Mouse (Mus musculus): ENCODE measurements around the gene AC141477.1. TPM values are rescaled to one million over a fixed set of nuclear protein-coding genes. Genes with fewer than 3 reads are reported as not detected.

AC141477.1 gene
- total and polyA plus RNA-seq, 2 experiments from 2014 or later: not detected

GRCm38 (mm10) chr10:76433925-76434324, 6.3 kb downstream of the AC141477.1 start:
- Histone ChIP-seq H3K4me1 (ENCODE audit: insufficient read depth, low read length) (no peaks in the 10 kb centered on the region), H3K36me3 (ENCODE audit: insufficient read depth, low read length) (peaks cover 57% of the 10 kb centered on the region), H3K27me3 (ENCODE audit: insufficient read depth, low read length) (no peaks in the 10 kb centered on the region), H3K9ac (replicated peaks; ENCODE audit: low read length, poor library complexity, severe bottlenecking) (no peak overlapping the region), H3K4me3 (ENCODE audit: low read depth, low read length) (no peak overlapping the region), H3K9me3 (ENCODE audit: low read length) (no peaks in the 10 kb centered on the region), H3K4me2 (ENCODE audit: low read depth, low read length, poor library complexity, severe bottlenecking) (no peak overlapping the region), H3K27ac (ENCODE audit: low read depth, low read length) (no peak overlapping the region)
- 96% methylated on average over 11 of the region's 11 CpGs for WGBS
- DNase-seq (ENCODE audit: low spot score) (no peak), ATAC-seq (ENCODE audit: low FRiP score) (no peak)
- TF ChIP-seq CTCF (IDR thresholded peaks at IDR 0.05): no peak

DNA sequence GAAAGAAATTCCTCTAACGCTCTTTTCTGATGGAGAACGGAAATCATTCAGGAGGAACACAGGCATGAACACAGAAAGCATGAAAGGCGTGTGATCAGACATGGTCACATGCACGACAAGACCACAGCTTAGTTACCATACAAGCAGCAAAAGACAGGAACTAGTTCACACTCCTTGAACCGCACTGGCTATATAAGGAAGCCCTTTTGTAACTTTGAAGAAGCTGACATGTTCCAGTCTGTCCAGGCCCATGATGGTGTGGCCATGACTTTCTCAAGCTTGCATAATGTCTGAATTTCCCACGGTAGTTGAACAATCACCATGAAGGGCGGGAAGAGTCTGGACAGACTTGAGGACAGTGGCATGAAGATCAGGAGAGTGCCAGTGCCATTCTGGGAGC, 14.6 kb downstream of the AC141477.1 start:
- Histone ChIP-seq H3K9ac (replicated peaks; ENCODE audit: low read length, poor library complexity, severe bottlenecking) (no peak overlapping the region), H3K36me3 (ENCODE audit: insufficient read depth, low read length) (peaks cover 61% of the 10 kb centered on the region), H3K4me3 (ENCODE audit: low read depth, low read length) (no peak overlapping the region), H3K4me1 (ENCODE audit: insufficient read depth, low read length) (no peaks in the 10 kb centered on the region), H3K27me3 (ENCODE audit: insufficient read depth, low read length) (no peaks in the 10 kb centered on the region), H3K27ac (ENCODE audit: low read depth, low read length) (no peak overlapping the region), H3K9me3 (ENCODE audit: low read length) (no peaks in the 10 kb centered on the region), H3K4me2 (ENCODE audit: low read depth, low read length, poor library complexity, severe bottlenecking) (no peak overlapping the region)
- ATAC-seq (ENCODE audit: low FRiP score) (no peak), DNase-seq (ENCODE audit: low spot score) (no peak)
- WGBS: 94% methylated on average over 7 of the region's 7 CpGs
- no peak for TF ChIP-seq CTCF (IDR thresholded peaks at IDR 0.05)

GRCm38 (mm10) chr10:76416811-76417210, 23.4 kb downstream of the AC141477.1 start:
- Histone ChIP-seq H3K4me3 (ENCODE audit: low read depth, low read length) (no peak overlapping the region), H3K27me3 (ENCODE audit: insufficient read depth, low read length) (no peaks in the 10 kb centered on the region), H3K27ac (ENCODE audit: low read depth, low read length) (no peak overlapping the region), H3K9ac (replicated peaks; ENCODE audit: low read length, poor library complexity, severe bottlenecking) (no peak overlapping the region), H3K36me3 (ENCODE audit: insufficient read depth, low read length) (peaks cover 54% of the 10 kb centered on the region), H3K4me1 (ENCODE audit: insufficient read depth, low read length) (no peaks in the 10 kb centered on the region), H3K4me2 (ENCODE audit: low read depth, low read length, poor library complexity, severe bottlenecking) (no peak overlapping the region), H3K9me3 (ENCODE audit: low read length) (no peaks in the 10 kb centered on the region)
- WGBS: 87% methylated on average over 12 of the region's 12 CpGs
- TF ChIP-seq CTCF (IDR thresholded peaks at IDR 0.05): no peak
- DNase-seq (ENCODE audit: low spot score) (no peak), ATAC-seq (ENCODE audit: low FRiP score) (no peak)

DNA sequence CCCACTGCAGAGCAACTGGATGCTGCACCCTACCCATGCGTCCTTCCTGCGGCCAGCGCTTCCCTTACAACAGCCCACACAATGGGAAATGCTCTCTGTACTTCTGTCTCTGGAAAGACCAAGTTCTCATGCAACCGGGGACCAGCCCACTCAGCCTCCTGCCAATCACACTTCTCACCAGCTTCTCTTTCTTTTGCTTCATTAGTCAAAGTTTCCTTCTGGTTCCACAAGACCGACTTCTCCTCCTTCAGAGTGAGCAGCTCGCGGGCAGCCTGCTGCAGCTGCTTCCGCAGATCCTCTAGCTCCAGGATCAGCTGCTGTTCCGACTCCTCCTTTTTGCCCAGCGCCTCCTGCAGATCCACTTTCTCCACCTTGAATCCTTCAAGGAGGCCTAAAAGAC, 31.7 kb downstream of the AC141477.1 start:
- H3K36me3 ChIP-seq (ENCODE audit: insufficient read depth, low read length): peaks cover 59% of the 10 kb centered on the region
- ATAC-seq (ENCODE audit: low FRiP score) (no peak), DNase-seq (ENCODE audit: low spot score) (no peak)
- 81% methylated on average over 10 of the region's 10 CpGs for WGBS
- H3K27me3 ChIP-seq (ENCODE audit: insufficient read depth, low read length): no peaks in the 10 kb centered on the region
- no peak overlapping the region for H3K4me3 ChIP-seq (ENCODE audit: low read depth, low read length)
- no peak overlapping the region for H3K27ac ChIP-seq (ENCODE audit: low read depth, low read length)
- TF ChIP-seq CTCF (IDR thresholded peaks at IDR 0.05): no peak
- H3K4me1 ChIP-seq (ENCODE audit: insufficient read depth, low read length): no peaks in the 10 kb centered on the region
- no peak overlapping the region for H3K9ac ChIP-seq (replicated peaks; ENCODE audit: low read length, poor library complexity, severe bottlenecking)
- no peak overlapping the region for H3K4me2 ChIP-seq (ENCODE audit: low read depth, low read length, poor library complexity, severe bottlenecking)
- H3K9me3 ChIP-seq (ENCODE audit: low read length): no peaks in the 10 kb centered on the region

DNA sequence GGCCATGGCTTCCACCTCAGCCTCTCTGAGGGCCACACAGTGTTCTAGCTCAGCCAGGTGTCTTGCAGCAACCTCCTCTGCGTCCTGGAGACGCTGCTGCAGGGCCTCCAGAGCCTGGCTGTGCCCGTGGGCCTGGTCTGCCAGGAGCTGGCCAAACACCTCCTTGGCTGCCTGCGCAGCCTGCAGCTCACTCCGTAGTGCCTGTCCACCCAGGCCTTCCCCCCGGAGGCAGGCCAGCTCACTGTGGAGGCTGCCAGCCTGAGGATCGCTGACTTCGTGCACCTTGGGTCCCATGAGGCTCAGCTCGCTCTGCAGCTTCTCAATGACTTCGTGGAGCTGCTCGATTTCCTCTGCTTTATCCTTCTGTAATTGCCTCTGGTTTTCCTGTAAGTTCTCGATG, 47.6 kb downstream of the AC141477.1 start:
- Histone ChIP-seq H3K36me3 (ENCODE audit: insufficient read depth, low read length) (peaks cover 27% of the 10 kb centered on the region), H3K4me2 (ENCODE audit: low read depth, low read length, poor library complexity, severe bottlenecking) (no peak overlapping the region), H3K27me3 (ENCODE audit: insufficient read depth, low read length) (no peaks in the 10 kb centered on the region), H3K27ac (ENCODE audit: low read depth, low read length) (no peak overlapping the region), H3K4me1 (ENCODE audit: insufficient read depth, low read length) (no peaks in the 10 kb centered on the region), H3K9me3 (ENCODE audit: low read length) (no peaks in the 10 kb centered on the region), H3K4me3 (ENCODE audit: low read depth, low read length) (no peak overlapping the region), H3K9ac (replicated peaks; ENCODE audit: low read length, poor library complexity, severe bottlenecking) (no peak overlapping the region)
- ATAC-seq (ENCODE audit: low FRiP score) (no peak), DNase-seq (ENCODE audit: low spot score) (no peak)
- no peak for TF ChIP-seq CTCF (IDR thresholded peaks at IDR 0.05)
- 94% methylated on average over 12 of the region's 12 CpGs for WGBS

GRCm38 (mm10) chr10:76391786-76392185, 48.5 kb downstream of the AC141477.1 start:
- WGBS: 85% methylated on average over 9 of the region's 9 CpGs
- no peak overlapping the region for H3K4me3 ChIP-seq (ENCODE audit: low read depth, low read length)
- peaks cover 26% of the 10 kb centered on the region for H3K36me3 ChIP-seq (ENCODE audit: insufficient read depth, low read length)
- H3K4me1 ChIP-seq (ENCODE audit: insufficient read depth, low read length): no peaks in the 10 kb centered on the region
- no peak overlapping the region for H3K27ac ChIP-seq (ENCODE audit: low read depth, low read length)
- H3K9ac ChIP-seq (replicated peaks; ENCODE audit: low read length, poor library complexity, severe bottlenecking): no peak overlapping the region
- ATAC-seq (ENCODE audit: low FRiP score) (no peak), DNase-seq (ENCODE audit: low spot score) (no peak)
- H3K4me2 ChIP-seq (ENCODE audit: low read depth, low read length, poor library complexity, severe bottlenecking): no peak overlapping the region
- peak; percentile 55 for TF ChIP-seq CTCF (IDR thresholded peaks at IDR 0.05)
- H3K27me3 ChIP-seq (ENCODE audit: insufficient read depth, low read length): no peaks in the 10 kb centered on the region
- no peaks in the 10 kb centered on the region for H3K9me3 ChIP-seq (ENCODE audit: low read length)

Data from midbrain, postnatal 0 days (tissue).